Mouse (Mus musculus) cortical plate, adult 2 months (tissue): ENCODE results near the gene Ptprm.

Source experiments
- CTCF ChIP-seq: fragments of 200-500 bp; IDR thresholded peaks from 2 replicates; pipeline ENCODE4 v1.5.1; 2011; ENCODE audit warnings: mild to moderate bottlenecking, control low read depth, low read length; ENCODE audit not compliant: insufficient read depth; ENCODE audit errors: extremely low read depth
- POLR2A ChIP-seq: fragments of 200-500 bp; IDR thresholded peaks from 2 replicates; pipeline ENCODE4 v1.6.1; 2011; ENCODE audit warnings: mild to moderate bottlenecking, low read length, control low read depth; ENCODE audit not compliant: insufficient read depth; ENCODE audit errors: extremely low read depth

DNA sequence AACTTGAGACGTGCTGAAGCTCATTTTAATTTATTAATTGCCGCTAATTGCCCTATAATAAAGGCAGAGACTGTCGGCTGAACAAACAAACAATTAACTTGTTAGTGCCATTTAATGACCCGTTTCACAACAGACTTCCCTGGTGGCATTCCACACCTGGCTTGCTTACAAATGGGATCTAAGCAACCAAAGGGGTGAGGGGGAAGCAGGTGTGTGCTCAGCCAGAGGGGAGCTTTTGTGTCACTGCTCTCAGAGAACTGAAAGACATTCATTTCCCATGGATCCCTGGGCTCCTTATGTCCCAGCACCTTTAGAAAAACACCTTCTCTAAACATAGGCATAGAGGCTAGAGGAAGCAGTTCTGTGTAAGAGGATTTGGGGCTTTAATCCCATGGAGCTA, 536.9 kb downstream of the Ptprm start:
- TF ChIP-seq POLR2A (no peak), CTCF (no peak)
